Mouse (Mus musculus) lung, embryonic 14.5 days (tissue): ENCODE measurements around the gene Ppp2r2c. TPM values are rescaled to one million over a fixed set of nuclear protein-coding genes. Genes with fewer than 3 reads are reported as not detected.
"Not testable (repeated sequence)": the region's sequence is repeated elsewhere in the genome, so short reads cannot be mapped to it uniquely, and the experiment has no call there.

ENCODE experiments used
- ATAC-seq: fragments of 200-750 bp; cut with Nextera tagmentation; 2 replicates; pipeline ENCODE4 v1.8.0; 2017; ENCODE audit warnings: mild to moderate bottlenecking, moderate TSS enrichment, moderate library complexity; ENCODE audit not compliant: insufficient read depth
- DNase-seq: peaks from one replicate; pipeline ENCODE4 v3.0.0-alpha.2; 2015
- H3K27ac ChIP-seq: fragments of 300-500 bp; sonication (generic); 2 replicates; pipeline ENCODE4 v1.5.1; 2014; ENCODE audit warnings: low read depth, mild to moderate bottlenecking, moderate library complexity
- H3K27me3 ChIP-seq: fragments of 300-500 bp; sonication (generic); 2 replicates; pipeline ENCODE4 v1.6.1; 2014; ENCODE audit warnings: low read length, control low read depth; ENCODE audit not compliant: insufficient read depth
- H3K36me3 ChIP-seq: fragments of 300-500 bp; sonication (generic); 2 replicates; pipeline ENCODE4 v1.6.1; 2014; ENCODE audit warnings: control low read depth; ENCODE audit not compliant: insufficient read depth
- H3K4me1 ChIP-seq: fragments of 300-500 bp; sonication (generic); 2 replicates; pipeline ENCODE4 v1.6.1; 2014; ENCODE audit warnings: antibody characterized with exemption, control low read depth; ENCODE audit not compliant: insufficient read depth
- H3K4me2 ChIP-seq: fragments of 300-500 bp; sonication (generic); 2 replicates; pipeline ENCODE4 v1.6.1; 2014; ENCODE audit warnings: mild to moderate bottlenecking
- H3K4me3 ChIP-seq: fragments of 300-500 bp; sonication (generic); 2 replicates; pipeline ENCODE4 v1.5.1; 2014; ENCODE audit warnings: low read depth, low read length
- H3K9ac ChIP-seq: fragments of 300-500 bp; sonication (generic); 2 replicates; pipeline ENCODE4 v1.6.1; 2014
- H3K9me3 ChIP-seq: fragments of 300-500 bp; sonication (generic); 2 replicates; pipeline ENCODE4 v1.6.1; 2016; ENCODE audit warnings: low read depth, low read length, control low read depth
- CTCF ChIP-seq: IDR thresholded peaks from 2 replicates; pipeline ENCODE4 v1.5.1; 2016; ENCODE audit warnings: antibody characterized with exemption, low read depth
- WGBS: fragments of 180-500 bp; shearing (Covaris S2); extraction: QIAGEN DNeasy Blood & Tissue Kit; methylation state at CpG from one replicate; pipeline ENCODE4 v1.1.7; 2014; 5-methylcytosine and 5-hydroxymethylcytosine counted together
- polyA plus RNA-seq: library from polyadenylated mRNA; unstranded; fragments of >200 nt; fragmentation: Nextera tagmentation; extraction: Ambion mirVana; gene quantifications from 2 replicates; pipeline ENCODE4 v1.2.1, GENCODE M21; 2014

The Ppp2r2c gene
- polyA plus RNA-seq, 1 experiment from 2014 or later, result 0.07 TPM

GRCm38 (mm10) chr5:36923826-36924700 is 55.8 kb downstream of the Ppp2r2c start:
- Histone ChIP-seq H3K9ac (no peak overlapping the region), H3K27me3 (no peaks in the 10 kb centered on the region), H3K36me3 (no peaks in the 10 kb centered on the region), H3K27ac (no peak overlapping the region), H3K4me1 (no peaks in the 10 kb centered on the region), H3K9me3 (no peaks in the 10 kb centered on the region), H3K4me3 (no peak overlapping the region), H3K4me2 (no peak overlapping the region)
- 31% methylated on average over 11 of the region's 11 CpGs for WGBS
- DNase-seq (no peak), ATAC-seq (no peak)
- TF ChIP-seq CTCF, result no peak

GRCm38 (mm10) chr5:36928701-36929100 is 60.4 kb downstream of the Ppp2r2c start:
- Histone ChIP-seq H3K9ac (no peak overlapping the region), H3K4me2 (no peak overlapping the region), H3K27ac (no peak overlapping the region), H3K9me3 (no peaks in the 10 kb centered on the region), H3K4me1 (no peaks in the 10 kb centered on the region), H3K27me3 (no peaks in the 10 kb centered on the region), H3K4me3 (no peak overlapping the region), H3K36me3 (no peaks in the 10 kb centered on the region)
- peak; percentile 35 for TF ChIP-seq CTCF
- no peak for ATAC-seq
- WGBS, result 45% methylated on average over 4 of the region's 4 CpGs
- peak; percentile 19 for DNase-seq

- no peaks in the 10 kb centered on the region for H3K9me3 ChIP-seq
- H3K27ac ChIP-seq, result no peak overlapping the region
- 66% methylated on average over 3 of the region's 3 CpGs for WGBS
- H3K9ac ChIP-seq, result no peak overlapping the region
- TF ChIP-seq CTCF, result no peak
- no peaks in the 10 kb centered on the region for H3K27me3 ChIP-seq
- DNase-seq, result no peak
- ATAC-seq, result no peak
- H3K4me2 ChIP-seq, result no peak overlapping the region
- H3K4me1 ChIP-seq, result no peaks in the 10 kb centered on the region
- no peaks in the 10 kb centered on the region for H3K36me3 ChIP-seq
- H3K4me3 ChIP-seq, result no peak overlapping the region
Measured at GRCm38 (mm10) chr5:36929376-36929775, 61.1 kb downstream of the Ppp2r2c start.

- H3K4me1 ChIP-seq, result no peaks in the 10 kb centered on the region
- H3K27me3 ChIP-seq, result no peaks in the 10 kb centered on the region
- ATAC-seq (no peak), DNase-seq (no peak)
- no peak overlapping the region for H3K4me2 ChIP-seq
- WGBS, result 47% methylated on average over 8 of the region's 8 CpGs
- H3K9me3 ChIP-seq, result no peaks in the 10 kb centered on the region
- no peak overlapping the region for H3K27ac ChIP-seq
- no peaks in the 10 kb centered on the region for H3K36me3 ChIP-seq
- TF ChIP-seq CTCF, result no peak
- H3K4me3 ChIP-seq, result no peak overlapping the region
- H3K9ac ChIP-seq, result no peak overlapping the region
Measured at GRCm38 (mm10) chr5:36933383-36933782, 65.1 kb downstream of the Ppp2r2c start.

- Histone ChIP-seq H3K36me3 (no peaks in the 10 kb centered on the region), H3K27ac (no peak overlapping the region), H3K4me2 (no peak overlapping the region), H3K9me3 (no peaks in the 10 kb centered on the region), H3K27me3 (no peaks in the 10 kb centered on the region), H3K4me3 (no peak overlapping the region), H3K4me1 (no peaks in the 10 kb centered on the region), H3K9ac (no peak overlapping the region)
- peak; percentile 61 for DNase-seq
- no peak for TF ChIP-seq CTCF
- 64% methylated on average over 17 of the region's 17 CpGs for WGBS
- ATAC-seq, result no peak
Measured at GRCm38 (mm10) chr5:36935486-36936473, 67.5 kb downstream of the Ppp2r2c start.

- DNase-seq, result no peak
- TF ChIP-seq CTCF, result no peak
Measured at GRCm38 (mm10) chr5:36936548-36936947, 68.2 kb downstream of the Ppp2r2c start.

GRCm38 (mm10) chr5:36938021-36938420 is 69.7 kb downstream of the Ppp2r2c start:
- Histone ChIP-seq H3K27ac (no peak overlapping the region), H3K36me3 (no peaks in the 10 kb centered on the region), H3K4me2 (no peak overlapping the region), H3K27me3 (no peaks in the 10 kb centered on the region), H3K4me3 (no peak overlapping the region), H3K4me1 (no peaks in the 10 kb centered on the region), H3K9ac (no peak overlapping the region), H3K9me3 (no peaks in the 10 kb centered on the region)
- WGBS, result 90% methylated on average over 5 of the region's 5 CpGs
- no peak for DNase-seq
- no peak for TF ChIP-seq CTCF
- no peak for ATAC-seq

More at GRCm38 (mm10) chr5:36936548-36936947, 68.2 kb downstream of the Ppp2r2c start:
- no peak for ATAC-seq
- no peaks in the 10 kb centered on the region for H3K4me1 ChIP-seq
- no peaks in the 10 kb centered on the region for H3K9me3 ChIP-seq
- no peak overlapping the region for H3K9ac ChIP-seq
- WGBS, result 76% methylated on average over 7 of the region's 7 CpGs
- H3K36me3 ChIP-seq, result no peaks in the 10 kb centered on the region
- no peak overlapping the region for H3K4me3 ChIP-seq
- H3K4me2 ChIP-seq, result no peak overlapping the region
- H3K27me3 ChIP-seq, result no peaks in the 10 kb centered on the region
- no peak overlapping the region for H3K27ac ChIP-seq

- H3K4me3 ChIP-seq, H3K36me3 ChIP-seq, H3K4me1 ChIP-seq, H3K9ac ChIP-seq, H3K4me2 ChIP-seq, H3K9me3 ChIP-seq, ATAC-seq, H3K27me3 ChIP-seq, H3K27ac ChIP-seq, DNase-seq: not testable (repeated sequence)
- WGBS, result 54% methylated on average over 2 of the region's 2 CpGs
Measured at GRCm38 (mm10) chr5:36938991-36939390, 70.7 kb downstream of the Ppp2r2c start.
